Mouse (Mus musculus): ENCODE results near the gene Olfr62. TPM values are rescaled to one million over a fixed set of nuclear protein-coding genes. Genes with fewer than 3 reads are reported as not detected.

The Olfr62 gene
- polyA plus RNA-seq, 1 experiment from 2014 or later = not detected

Other genes starting within 250 kb of the Olfr62 start
- gene Szt2, start 249.7 kb upstream of the Olfr62 start, polyA plus RNA-seq (2014; fragmentation: Nextera tagmentation; extraction: Ambion mirVana) = 12.1 and 13.2 TPM in 2 replicates
- 106 and 109 TPM in 2 replicates for gene Med8, start 249.6 kb upstream of the Olfr62 start, polyA plus RNA-seq (2014; fragmentation: Nextera tagmentation; extraction: Ambion mirVana)
- gene Elovl1, start 230.9 kb upstream of the Olfr62 start, polyA plus RNA-seq (2014; fragmentation: Nextera tagmentation; extraction: Ambion mirVana) = 144 and 152 TPM in 2 replicates
- 259 and 273 TPM in 2 replicates for gene Cdc20, start 221.6 kb upstream of the Olfr62 start, polyA plus RNA-seq (2014; fragmentation: Nextera tagmentation; extraction: Ambion mirVana)
- gene Mpl, start 201.4 kb upstream of the Olfr62 start, polyA plus RNA-seq (2014; fragmentation: Nextera tagmentation; extraction: Ambion mirVana) = 0.31 and 0.46 TPM in 2 replicates
- 17.2 and 18.8 TPM in 2 replicates for gene Tie1, start 168.9 kb upstream of the Olfr62 start, polyA plus RNA-seq (2014; fragmentation: Nextera tagmentation; extraction: Ambion mirVana)
- 35.7 and 46.4 TPM in 2 replicates for gene 2610528J11Rik, start 132.0 kb upstream of the Olfr62 start, polyA plus RNA-seq (2014; fragmentation: Nextera tagmentation; extraction: Ambion mirVana)
- gene Tmem125, start 114.9 kb upstream of the Olfr62 start, polyA plus RNA-seq (2014; fragmentation: Nextera tagmentation; extraction: Ambion mirVana) = 8.5 and 9.3 TPM in 2 replicates
- gene Cfap57, start 38.2 kb upstream of the Olfr62 start, polyA plus RNA-seq (2014; fragmentation: Nextera tagmentation; extraction: Ambion mirVana) = 0.27 and 0.41 TPM in 2 replicates
- 161 and 167 TPM in 2 replicates for gene Ebna1bp2, start 38.2 kb upstream of the Olfr62 start, polyA plus RNA-seq (2014; fragmentation: Nextera tagmentation; extraction: Ambion mirVana)
- gene Olfr1342, start 33.8 kb downstream of the Olfr62 start, polyA plus RNA-seq (2014; fragmentation: Nextera tagmentation; extraction: Ambion mirVana) = not detected in 2 replicates
- not detected in 2 replicates for gene Olfr1341, start 44.6 kb downstream of the Olfr62 start, polyA plus RNA-seq (2014; fragmentation: Nextera tagmentation; extraction: Ambion mirVana)
- not detected in 2 replicates for gene Olfr1340, start 61.2 kb downstream of the Olfr62 start, polyA plus RNA-seq (2014; fragmentation: Nextera tagmentation; extraction: Ambion mirVana)
- gene Olfr1339, start 73.2 kb downstream of the Olfr62 start, polyA plus RNA-seq (2014; fragmentation: Nextera tagmentation; extraction: Ambion mirVana) = not detected in 2 replicates
- gene Olfr1338, start 99.8 kb downstream of the Olfr62 start, polyA plus RNA-seq (2014; fragmentation: Nextera tagmentation; extraction: Ambion mirVana) = not detected in 2 replicates
- not detected in 2 replicates for gene Olfr1337, start 123.6 kb downstream of the Olfr62 start, polyA plus RNA-seq (2014; fragmentation: Nextera tagmentation; extraction: Ambion mirVana)
- not detected in 2 replicates for gene Olfr1335, start 151.0 kb downstream of the Olfr62 start, polyA plus RNA-seq (2014; fragmentation: Nextera tagmentation; extraction: Ambion mirVana)
- gene Olfr1333, start 177.3 kb downstream of the Olfr62 start, polyA plus RNA-seq (2014; fragmentation: Nextera tagmentation; extraction: Ambion mirVana) = not detected in 2 replicates
- not detected in 2 replicates for gene Olfr1331, start 205.7 kb downstream of the Olfr62 start, polyA plus RNA-seq (2014; fragmentation: Nextera tagmentation; extraction: Ambion mirVana)
- gene Olfr1330, start 229.6 kb downstream of the Olfr62 start, polyA plus RNA-seq (2014; fragmentation: Nextera tagmentation; extraction: Ambion mirVana) = not detected in 2 replicates